Mouse (Mus musculus): Measurements from ENCODE around the gene Zfp648. TPM values are rescaled to one million over a fixed set of nuclear protein-coding genes. Genes with fewer than 3 reads are reported as not detected.

The Zfp648 gene
- polyA plus RNA-seq, 1 experiment from 2014 or later = not detected

GRCm38 (mm10) chr1:154183077-154183751 is 17.8 kb upstream of the Zfp648 start:
- WGBS = 88% methylated on average over 7 of the region's 7 CpGs

GRCm38 (mm10) chr1:154188229-154188628 is 12.8 kb upstream of the Zfp648 start:
- Histone ChIP-seq H3K36me3 (no peaks in the 10 kb centered on the region), H3K4me1 (peaks cover 6% of the 10 kb centered on the region), H3K4me3 (no peak overlapping the region), H3K9me3 (replicated peaks) (no peaks in the 10 kb centered on the region), H3K27ac (replicated peaks) (no peak overlapping the region), H3K27me3 (ENCODE audit: low read depth, poor library complexity, severe bottlenecking) (no peaks in the 10 kb centered on the region)
- 88% methylated on average over 4 of the region's 4 CpGs for WGBS
- DNase-seq (ENCODE audit: low spot score) = no peak

More at GRCm38 (mm10) chr1:154183077-154183751, 17.8 kb upstream of the Zfp648 start:
- no peak overlapping the region for H3K4me3 ChIP-seq
- no peaks in the 10 kb centered on the region for H3K36me3 ChIP-seq
- no peak overlapping the region for H3K27ac ChIP-seq (replicated peaks)
- H3K4me1 ChIP-seq = no peaks in the 10 kb centered on the region
- no peaks in the 10 kb centered on the region; the same call in 1 of the 2 replicates for H3K27me3 ChIP-seq (ENCODE audit: low read depth, poor library complexity, severe bottlenecking)
- no peak for DNase-seq (ENCODE audit: low spot score)
- no peaks in the 10 kb centered on the region for H3K9me3 ChIP-seq (replicated peaks)

GRCm38 (mm10) chr1:154188631-154189030 is 12.4 kb upstream of the Zfp648 start:
- Histone ChIP-seq H3K4me3 (no peak overlapping the region), H3K36me3 (no peaks in the 10 kb centered on the region), H3K4me1 (peaks cover 6% of the 10 kb centered on the region), H3K27ac (replicated peaks) (no peak overlapping the region), H3K9me3 (replicated peaks) (no peaks in the 10 kb centered on the region), H3K27me3 (ENCODE audit: low read depth, poor library complexity, severe bottlenecking) (no peaks in the 10 kb centered on the region)
- no peak for DNase-seq (ENCODE audit: low spot score)
- WGBS = 57% methylated on average over 4 of the region's 4 CpGs

GRCm38 (mm10) chr1:154189842-154190530 is 11.0 kb upstream of the Zfp648 start:
- WGBS = 73% methylated on average over 14 of the region's 18 CpGs
- no peak for DNase-seq (ENCODE audit: low spot score)

GRCm38 (mm10) chr1:154198896-154199295 is 2.1 kb upstream of the Zfp648 start:
- H3K36me3 ChIP-seq = no peaks in the 10 kb centered on the region
- H3K9me3 ChIP-seq (replicated peaks) = no peaks in the 10 kb centered on the region
- peaks cover 12% of the 10 kb centered on the region for H3K4me1 ChIP-seq
- peaks cover 34% of the 10 kb centered on the region for H3K27me3 ChIP-seq (ENCODE audit: low read depth, poor library complexity, severe bottlenecking)
- H3K4me3 ChIP-seq = no peak overlapping the region
- 89% methylated on average over 10 of the region's 10 CpGs for WGBS
- H3K27ac ChIP-seq (replicated peaks) = no peak overlapping the region
- no peak for DNase-seq (ENCODE audit: low spot score)

More at GRCm38 (mm10) chr1:154189842-154190530, 11.0 kb upstream of the Zfp648 start:
- H3K4me1 ChIP-seq = peaks cover 6% of the 10 kb centered on the region
- no peaks in the 10 kb centered on the region for H3K36me3 ChIP-seq
- H3K9me3 ChIP-seq (replicated peaks) = no peaks in the 10 kb centered on the region
- H3K4me3 ChIP-seq = no peak overlapping the region
- no peaks in the 10 kb centered on the region for H3K27me3 ChIP-seq (ENCODE audit: low read depth, poor library complexity, severe bottlenecking)
- no peak overlapping the region for H3K27ac ChIP-seq (replicated peaks)

GRCm38 (mm10) chr1:154202580-154202979 is 1.6 kb downstream of the Zfp648 start:
- no peak overlapping the region for H3K4me3 ChIP-seq
- no peak for DNase-seq (ENCODE audit: low spot score)
- 61% methylated on average over 8 of the region's 8 CpGs for WGBS
- H3K27me3 ChIP-seq (ENCODE audit: low read depth, poor library complexity, severe bottlenecking) = peaks cover 63% of the 10 kb centered on the region
- H3K27ac ChIP-seq (replicated peaks) = no peak overlapping the region
- H3K4me1 ChIP-seq = peaks cover 23% of the 10 kb centered on the region
- no peaks in the 10 kb centered on the region for H3K36me3 ChIP-seq
- no peaks in the 10 kb centered on the region for H3K9me3 ChIP-seq (replicated peaks)

- H3K9me3 ChIP-seq (replicated peaks) = no peaks in the 10 kb centered on the region
- no peak overlapping the region for H3K27ac ChIP-seq (replicated peaks)
- no peak overlapping the region for H3K4me3 ChIP-seq
- peaks cover 23% of the 10 kb centered on the region for H3K4me1 ChIP-seq
- 90% methylated on average over 5 of the region's 5 CpGs for WGBS
- peaks cover 63% of the 10 kb centered on the region for H3K27me3 ChIP-seq (ENCODE audit: low read depth, poor library complexity, severe bottlenecking)
- no peaks in the 10 kb centered on the region for H3K36me3 ChIP-seq
- no peak for DNase-seq (ENCODE audit: low spot score)
Observed at GRCm38 (mm10) chr1:154203386-154203785, 2.4 kb downstream of the Zfp648 start.

GRCm38 (mm10) chr1:154204652-154205573 is 3.9 kb downstream of the Zfp648 start:
- no peak for DNase-seq (ENCODE audit: low spot score)
- H3K27ac ChIP-seq (replicated peaks) = no peak overlapping the region
- H3K9me3 ChIP-seq (replicated peaks) = no peaks in the 10 kb centered on the region
- H3K4me1 ChIP-seq = peaks cover 23% of the 10 kb centered on the region
- WGBS = 8% methylated on average over 66 of the region's 66 CpGs
- H3K36me3 ChIP-seq = no peaks in the 10 kb centered on the region
- H3K4me3 ChIP-seq = peak overlapping the region; percentile 56
- H3K27me3 ChIP-seq (ENCODE audit: low read depth, poor library complexity, severe bottlenecking) = peaks cover 63% of the 10 kb centered on the region

- WGBS = 87% methylated on average over 2 of the region's 2 CpGs
Observed at GRCm38 (mm10) chr1:154219991-154220390, 19.0 kb downstream of the Zfp648 start.

GRCm38 (mm10) chr1:154220566-154220965 is 19.6 kb downstream of the Zfp648 start:
- Histone ChIP-seq H3K9me3 (replicated peaks) (no peaks in the 10 kb centered on the region), H3K4me1 (peaks cover 5% of the 10 kb centered on the region), H3K4me3 (no peak overlapping the region), H3K27me3 (ENCODE audit: low read depth, poor library complexity, severe bottlenecking) (no peaks in the 10 kb centered on the region), H3K27ac (replicated peaks) (no peak overlapping the region), H3K36me3 (no peaks in the 10 kb centered on the region)
- no peak for DNase-seq (ENCODE audit: low spot score)
- WGBS = 92% methylated on average over 3 of the region's 3 CpGs

More at GRCm38 (mm10) chr1:154219991-154220390, 19.0 kb downstream of the Zfp648 start:
- Histone ChIP-seq H3K27ac (replicated peaks) (no peak overlapping the region), H3K4me3 (no peak overlapping the region), H3K9me3 (replicated peaks) (no peaks in the 10 kb centered on the region), H3K36me3 (no peaks in the 10 kb centered on the region), H3K4me1 (peaks cover 5% of the 10 kb centered on the region), H3K27me3 (ENCODE audit: low read depth, poor library complexity, severe bottlenecking) (no peaks in the 10 kb centered on the region)
- no peak for DNase-seq (ENCODE audit: low spot score)

- Histone ChIP-seq H3K27ac (replicated peaks) (no peak overlapping the region), H3K36me3 (no peaks in the 10 kb centered on the region), H3K4me3 (no peak overlapping the region), H3K27me3 (ENCODE audit: low read depth, poor library complexity, severe bottlenecking) (no peaks in the 10 kb centered on the region), H3K4me1 (peaks cover 5% of the 10 kb centered on the region), H3K9me3 (replicated peaks) (no peaks in the 10 kb centered on the region)
- peak; percentile 35 for DNase-seq (ENCODE audit: low spot score)
- 12% methylated on average over 1 of the region's 1 CpGs for WGBS
Observed at GRCm38 (mm10) chr1:154223807-154224207, 22.8 kb downstream of the Zfp648 start.

- WGBS = 84% methylated on average over 4 of the region's 4 CpGs
- Histone ChIP-seq H3K27me3 (ENCODE audit: low read depth, poor library complexity, severe bottlenecking) (no peaks in the 10 kb centered on the region), H3K4me3 (no peak overlapping the region), H3K36me3 (no peaks in the 10 kb centered on the region), H3K9me3 (replicated peaks) (no peaks in the 10 kb centered on the region), H3K27ac (replicated peaks) (no peak overlapping the region), H3K4me1 (no peaks in the 10 kb centered on the region)
- no peak for DNase-seq (ENCODE audit: low spot score)
Observed at GRCm38 (mm10) chr1:154232594-154232993, 31.6 kb downstream of the Zfp648 start.

All from midbrain, embryonic 10.5 days (tissue).